Mouse (Mus musculus) olfactory bulb, adult 2 months (tissue): ENCODE results near the gene Malsu1. TPM values are rescaled to one million over a fixed set of nuclear protein-coding genes. Genes with fewer than 3 reads are reported as not detected.

Source experiments
- H3K27ac ChIP-seq: fragments of 200-500 bp; 2 replicates; pipeline ENCODE4 v1.5.1; 2012; ENCODE audit warnings: low read depth, low read length; ENCODE audit not compliant: insufficient read depth
- H3K4me1 ChIP-seq: fragments of 200-500 bp; 2 replicates; pipeline ENCODE4 v1.6.1; 2012; ENCODE audit warnings: low read length; ENCODE audit not compliant: control insufficient read depth, insufficient read depth
- H3K4me3 ChIP-seq: fragments of 200-500 bp; 2 replicates; pipeline ENCODE4 v1.5.1; 2012; ENCODE audit warnings: mild to moderate bottlenecking, low read depth, low read length, moderate library complexity; ENCODE audit not compliant: insufficient read depth
- CTCF ChIP-seq: fragments of 200-500 bp; IDR thresholded peaks from 2 replicates; pipeline ENCODE4 v1.5.1; 2012; ENCODE audit warnings: low read depth, mild to moderate bottlenecking, low read length, moderate library complexity; ENCODE audit not compliant: insufficient read depth
- POLR2A ChIP-seq: fragments of 200-500 bp; IDR thresholded peaks from 2 replicates; pipeline ENCODE4 v1.6.1; 2012; ENCODE audit warnings: mild to moderate bottlenecking, low read depth, low read length, moderate library complexity; ENCODE audit not compliant: insufficient read depth
- WGBS: fragments of 180-500 bp; shearing (Covaris S2); methylation state at CpG from one replicate; pipeline ENCODE4 v1.1.7; 2018; 5-methylcytosine and 5-hydroxymethylcytosine counted together
- polyA plus RNA-seq: library from polyadenylated mRNA; stranded (reverse); fragments of >200 nt; gene quantifications from 2 replicates; pipeline ENCODE4 v1.2.4, GENCODE M21; 2012; ENCODE audit warnings: low replicate concordance; ENCODE audit not compliant: missing spikeins, insufficient read depth, insufficient read length

Malsu1 gene
- polyA plus RNA-seq: not detected in 2 replicates

- no peak within 1 kb of the TSS for H3K27ac ChIP-seq
- TF ChIP-seq CTCF (no peak), POLR2A (peak; percentile 49)
- under 1% methylated on average over 49 of the region's 49 CpGs for WGBS
- H3K4me1 ChIP-seq: peaks cover 2% of the 10 kb centered on the region; the same call in 1 of the 2 replicates
- peak within 1 kb of the TSS; percentile 75 for H3K4me3 ChIP-seq
These were observed at the start of gene Malsu1 for GRCm38 (mm10) chr6:49073304-49074116. Gene Malsu1, plus strand, starts transcription at chr6:49073795.

DNA sequence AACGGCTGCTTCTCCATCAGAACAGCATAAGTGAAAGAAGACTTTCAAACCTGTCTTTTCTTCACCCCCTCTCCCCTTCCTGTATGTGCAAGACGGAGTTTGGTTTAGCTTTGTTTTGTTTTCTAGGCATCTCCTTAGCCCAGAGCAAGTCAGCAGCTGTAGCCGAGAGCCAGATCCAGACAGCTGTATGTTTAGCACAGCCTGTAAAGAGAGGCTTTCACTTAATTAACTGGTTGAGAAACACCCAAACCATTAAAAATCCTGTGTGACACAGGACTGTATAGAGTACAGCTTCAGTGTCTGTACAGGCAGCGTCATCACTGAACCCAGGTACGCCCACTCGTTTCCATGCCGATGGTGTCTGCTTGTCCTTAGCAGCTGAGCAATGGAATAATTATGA is 48.3 kb upstream of the Malsu1 start:
- H3K4me3 ChIP-seq: no peak overlapping the region
- peaks cover 3% of the 10 kb centered on the region; the same call in 1 of the 2 replicates for H3K4me1 ChIP-seq
- 86% methylated on average over 7 of the region's 7 CpGs for WGBS
- H3K27ac ChIP-seq: no peak overlapping the region
- TF ChIP-seq CTCF (no peak), POLR2A (no peak)

DNA sequence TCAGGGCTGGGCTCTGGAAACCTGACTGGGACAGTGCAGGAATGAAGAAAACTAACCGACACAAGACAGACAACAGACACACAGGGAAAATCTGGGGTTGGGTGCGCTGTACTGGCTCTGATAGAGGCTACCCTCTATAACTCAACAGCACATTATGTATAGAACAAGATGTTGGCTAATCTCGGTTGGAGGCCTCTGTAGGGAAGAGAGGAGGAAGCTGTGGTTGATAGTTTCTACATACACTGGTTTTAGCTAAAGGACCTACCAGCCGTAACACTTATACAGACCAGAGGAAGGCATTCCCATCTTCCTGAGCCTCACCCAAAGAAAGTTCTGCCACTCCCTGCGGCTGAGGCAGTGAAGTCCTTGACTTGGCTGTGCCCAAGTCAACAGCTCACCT is 47.1 kb upstream of the Malsu1 start:
- WGBS: 93% methylated on average over 5 of the region's 5 CpGs
- TF ChIP-seq POLR2A: no peak
- TF ChIP-seq CTCF: no peak
- Histone ChIP-seq H3K4me1 (no peaks in the 10 kb centered on the region), H3K27ac (no peak overlapping the region), H3K4me3 (no peak overlapping the region)

GRCm38 (mm10) chr6:49028019-49028418 is 45.6 kb upstream of the Malsu1 start:
- no peak overlapping the region for H3K27ac ChIP-seq
- no peaks in the 10 kb centered on the region for H3K4me1 ChIP-seq
- no peak overlapping the region for H3K4me3 ChIP-seq
- 92% methylated on average over 6 of the region's 6 CpGs for WGBS
- TF ChIP-seq POLR2A (no peak), CTCF (no peak)

GRCm38 (mm10) chr6:49028708-49029107 is 44.9 kb upstream of the Malsu1 start:
- TF ChIP-seq POLR2A (no peak), CTCF (no peak)
- 90% methylated on average over 3 of the region's 3 CpGs for WGBS
- Histone ChIP-seq H3K4me1 (no peaks in the 10 kb centered on the region), H3K27ac (no peak overlapping the region), H3K4me3 (no peak overlapping the region)

DNA sequence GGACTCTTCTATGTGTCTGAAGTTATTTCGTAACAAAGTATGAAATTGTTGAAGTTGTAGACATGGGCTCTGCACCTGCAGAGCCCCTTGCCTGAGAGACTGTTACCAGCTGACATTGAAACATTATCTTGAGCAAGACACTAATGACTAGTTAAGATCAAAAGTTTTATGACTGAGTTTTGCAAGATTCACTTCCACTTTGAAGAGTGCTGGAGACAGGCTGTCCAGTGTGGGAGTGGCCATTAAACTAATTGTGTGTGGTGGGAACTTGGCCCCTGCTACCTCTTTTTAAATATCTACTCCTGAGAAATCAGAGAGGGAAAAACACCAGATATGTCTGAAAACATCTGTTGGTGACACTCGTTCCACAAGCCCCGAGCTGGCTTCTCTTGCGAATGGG is 42.4 kb upstream of the Malsu1 start:
- no peak for TF ChIP-seq POLR2A
- no peak for TF ChIP-seq CTCF
- H3K27ac ChIP-seq: no peak overlapping the region
- 91% methylated on average over 4 of the region's 4 CpGs for WGBS

DNA sequence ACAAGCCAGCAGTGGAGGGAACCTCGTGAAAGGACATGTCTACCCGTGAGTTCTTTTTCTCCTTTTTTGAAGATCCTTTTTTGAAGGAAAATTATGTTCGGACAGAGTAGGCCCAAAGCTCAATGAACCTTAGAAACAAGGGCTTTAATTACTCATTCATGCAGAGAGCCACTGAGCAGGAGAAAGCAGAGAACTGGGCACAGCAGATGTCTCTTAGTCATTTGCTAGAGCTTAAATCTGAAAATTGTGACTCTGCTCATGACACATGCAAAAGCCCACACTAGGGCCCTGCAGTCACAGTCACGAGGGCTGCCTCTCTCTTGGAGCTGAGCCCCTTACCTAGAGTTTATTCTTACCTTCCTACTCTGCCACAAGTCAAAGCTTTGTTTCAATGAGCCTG is 40.8 kb upstream of the Malsu1 start:
- WGBS: 54% methylated on average over 4 of the region's 4 CpGs
- no peak overlapping the region for H3K4me3 ChIP-seq
- TF ChIP-seq POLR2A (no peak), CTCF (no peak)
- H3K27ac ChIP-seq: no peak overlapping the region
- peaks cover 4% of the 10 kb centered on the region; the same call in 1 of the 2 replicates for H3K4me1 ChIP-seq

More for the DNA sequence above, 42.4 kb upstream of the Malsu1 start:
- H3K4me3 ChIP-seq: no peak overlapping the region
- no peaks in the 10 kb centered on the region for H3K4me1 ChIP-seq

DNA sequence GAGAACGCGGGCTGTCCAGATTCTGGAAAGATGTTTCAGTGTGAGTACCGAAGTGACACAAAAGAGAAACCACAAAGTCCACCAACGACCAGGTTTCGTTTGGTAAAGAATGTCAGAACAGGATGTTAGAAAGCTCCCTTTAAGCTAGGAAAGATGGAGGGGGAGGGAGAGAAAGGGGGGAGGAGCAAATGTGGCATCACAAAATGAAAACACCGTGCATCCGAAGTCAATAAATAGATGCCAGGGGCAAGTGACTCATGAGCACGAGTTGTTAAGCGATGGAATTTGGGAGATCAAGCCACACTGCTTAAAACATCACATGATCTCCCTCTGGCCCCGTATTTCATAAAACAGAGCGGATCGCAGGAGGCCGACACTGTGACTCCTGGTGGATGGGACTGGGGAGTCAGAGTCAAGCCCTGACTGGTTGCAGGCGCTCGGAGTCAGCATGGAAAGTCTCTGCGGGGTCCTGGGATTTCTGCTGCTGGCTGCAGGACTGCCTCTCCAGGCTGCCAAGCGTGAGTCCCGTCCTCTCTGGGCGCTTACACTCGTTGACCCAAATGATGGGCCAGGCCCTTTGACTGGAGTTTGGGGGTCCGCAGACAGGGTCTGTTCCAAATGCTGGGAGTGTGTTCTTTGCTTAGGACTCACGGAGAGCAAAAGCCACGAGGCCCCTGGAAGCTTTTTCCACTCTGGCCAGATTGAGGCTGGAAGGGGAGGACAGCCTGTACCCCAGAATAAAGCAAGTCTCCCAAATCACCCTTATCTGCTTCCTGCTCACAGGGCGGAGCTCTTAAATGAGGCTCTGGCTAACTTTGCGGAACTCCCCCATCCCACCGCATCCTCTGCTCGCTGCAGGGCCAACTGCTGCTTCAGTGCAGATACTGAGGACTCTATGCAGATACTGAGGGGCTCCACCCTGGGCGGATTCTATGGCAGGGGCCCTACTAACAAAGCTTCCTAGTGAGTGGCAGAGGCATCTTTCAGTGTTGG is 37.0 kb upstream of the Malsu1 start, which contains the start of gene Gpnmb:
TSS of gene Gpnmb (plus strand) at position 272 of the 993 bp plus-strand sequence.
- no peak for TF ChIP-seq CTCF
- no peak for TF ChIP-seq POLR2A
- Histone ChIP-seq H3K27ac (no peak within 1 kb of the TSS), H3K4me1 (peaks cover 4% of the 10 kb centered on the region; the same call in 1 of the 2 replicates), H3K4me3 (no peak within 1 kb of the TSS)
- WGBS: 60% methylated on average over 28 of the region's 28 CpGs
